Mouse (Mus musculus) forebrain, embryonic 13.5 days (tissue): ENCODE measurements around the gene Sorcs1. TPM values are rescaled to one million over a fixed set of nuclear protein-coding genes. Genes with fewer than 3 reads are reported as not detected.

Experiments used
- ATAC-seq: fragments of 200-750 bp; cut with Nextera tagmentation; 2 replicates; pipeline ENCODE4 v1.8.0; 2017
- H3K27ac ChIP-seq: fragments of 300-500 bp; sonication (generic); 2 replicates; pipeline ENCODE4 v1.5.1; 2015; ENCODE audit warnings: inconsistent platforms, mild to moderate bottlenecking, moderate library complexity
- H3K27me3 ChIP-seq: fragments of 300-500 bp; sonication (generic); 2 replicates; pipeline ENCODE4 v1.6.1; 2015; ENCODE audit warnings: mild to moderate bottlenecking, inconsistent platforms
- H3K36me3 ChIP-seq: fragments of 300-500 bp; sonication (generic); 2 replicates; pipeline ENCODE4 v1.6.1; 2015; ENCODE audit warnings: mild to moderate bottlenecking, inconsistent platforms; ENCODE audit not compliant: poor library complexity, severe bottlenecking
- H3K4me1 ChIP-seq: fragments of 300-500 bp; sonication (generic); 2 replicates; pipeline ENCODE4 v1.6.1; 2015; ENCODE audit warnings: inconsistent platforms
- H3K4me2 ChIP-seq: fragments of 300-500 bp; sonication (generic); 2 replicates; pipeline ENCODE4 v1.6.1; 2015; ENCODE audit warnings: inconsistent platforms, mild to moderate bottlenecking, moderate library complexity
- H3K4me3 ChIP-seq: fragments of 300-500 bp; sonication (generic); 2 replicates; pipeline ENCODE4 v1.5.1; 2015; ENCODE audit warnings: mild to moderate bottlenecking, inconsistent platforms
- H3K9ac ChIP-seq: fragments of 300-500 bp; sonication (generic); 2 replicates; pipeline ENCODE4 v1.6.1; 2015; ENCODE audit warnings: mild to moderate bottlenecking, inconsistent platforms
- H3K9me3 ChIP-seq: fragments of 300-500 bp; sonication (generic); replicated peaks from 2 replicates; pipeline ENCODE4 v1.6.1; 2016; ENCODE audit warnings: inconsistent platforms
- WGBS: fragments of 180-500 bp; shearing (Covaris S2); methylation state at CpG from one replicate; pipeline ENCODE4 v1.1.7; 2015; 5-methylcytosine and 5-hydroxymethylcytosine counted together
- polyA plus RNA-seq: library from polyadenylated mRNA; unstranded; fragments of >200 nt; fragmentation: Nextera tagmentation; extraction: Ambion mirVana; gene quantifications from 2 replicates; pipeline ENCODE4 v1.2.1, GENCODE M21; 2015

Sorcs1 gene
- 5.9 and 8.1 TPM in 2 replicates for polyA plus RNA-seq

DNA sequence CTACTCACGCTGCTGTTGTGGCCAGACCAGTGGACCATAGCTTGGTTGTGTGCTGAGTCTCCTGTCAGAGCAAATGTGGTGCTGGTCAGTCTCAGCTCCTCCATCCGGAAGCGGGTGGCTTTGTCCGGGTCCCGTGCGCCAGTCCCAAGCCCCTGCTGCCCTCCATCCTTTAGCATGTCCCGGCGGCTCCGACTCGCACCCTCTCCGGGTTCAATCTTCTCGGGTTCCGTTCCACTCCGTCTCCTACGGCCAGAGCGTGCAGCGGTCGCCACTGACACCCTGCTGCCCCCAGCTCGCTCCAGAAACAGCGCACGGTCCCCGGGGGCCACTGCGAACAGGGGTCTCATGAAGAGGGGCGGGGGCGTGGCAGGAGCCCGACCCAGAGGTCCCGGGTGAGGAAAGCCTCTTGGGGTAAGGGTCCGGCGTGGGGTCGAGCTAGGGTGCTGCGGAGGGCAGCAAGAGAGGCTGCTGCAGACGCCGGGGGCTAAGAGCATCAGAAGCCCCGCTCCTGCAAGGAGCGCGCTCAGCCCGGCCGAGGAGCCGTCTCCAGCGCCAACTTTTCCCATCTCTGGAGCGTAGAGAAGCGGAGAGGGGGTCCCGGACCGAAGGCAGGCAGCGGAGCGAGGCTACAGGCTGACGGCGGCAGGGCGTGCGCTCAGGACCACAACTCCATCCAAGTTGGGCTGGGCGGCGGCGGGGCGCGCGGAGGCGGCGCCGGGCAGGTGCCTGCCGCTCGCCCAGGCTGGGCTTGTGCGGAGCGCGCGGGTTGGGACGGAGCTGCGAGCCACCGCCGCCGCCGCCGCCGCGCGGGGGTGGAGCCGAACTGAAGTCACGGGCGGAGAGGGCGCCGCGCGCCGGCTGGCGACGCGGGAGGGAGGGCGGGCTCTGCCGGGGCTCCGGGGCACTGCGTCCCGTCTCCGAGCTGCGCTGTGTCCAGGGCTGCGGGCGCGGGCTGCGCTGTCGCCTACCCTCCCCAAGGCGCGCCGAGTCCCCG, at the start of gene Sorcs1:
Sorcs1 (minus strand) TSS at position 744 of the 994 bp plus-strand sequence.
- WGBS, result under 1% methylated on average over 99 of the region's 102 CpGs
- H3K27me3 ChIP-seq, result no peaks in the 10 kb centered on the region
- peak within 1 kb of the TSS; percentile 72 for H3K4me3 ChIP-seq
- H3K4me1 ChIP-seq, result peaks cover 8% of the 10 kb centered on the region; the same call in 1 of the 2 replicates
- ATAC-seq, result peak; percentile 97
- H3K9ac ChIP-seq, result peak within 1 kb of the TSS; percentile 75
- H3K4me2 ChIP-seq, result peak within 1 kb of the TSS; percentile 99
- H3K36me3 ChIP-seq, result no peaks in the 10 kb centered on the region
- no peaks in the 10 kb centered on the region for H3K9me3 ChIP-seq
- peak within 1 kb of the TSS; percentile 31; the same call in 1 of the 2 replicates for H3K27ac ChIP-seq

DNA sequence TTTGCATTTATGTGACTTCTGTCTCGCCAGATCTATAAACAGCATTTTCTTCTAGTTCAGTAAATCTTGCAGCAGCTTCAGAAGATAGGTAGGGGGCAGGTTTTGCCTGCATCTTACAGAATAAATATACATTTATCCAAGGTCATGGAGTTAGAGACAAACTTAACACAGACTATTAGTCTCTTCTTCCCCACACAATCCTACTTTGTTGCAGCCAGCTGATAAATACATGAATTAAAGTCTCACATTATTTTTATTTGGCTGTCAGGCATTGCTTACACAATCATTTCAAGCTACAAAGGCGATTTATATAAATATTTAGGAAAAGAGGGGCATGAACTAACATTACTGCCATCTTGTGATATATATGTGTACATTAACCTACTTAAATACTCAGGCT, 4.8 kb upstream of the Sorcs1 start:
- Histone ChIP-seq H3K9ac (no peak overlapping the region), H3K4me3 (no peak overlapping the region), H3K36me3 (no peaks in the 10 kb centered on the region), H3K27ac (no peak overlapping the region), H3K4me1 (peaks cover 5% of the 10 kb centered on the region; the same call in 1 of the 2 replicates), H3K4me2 (no peak overlapping the region), H3K27me3 (no peaks in the 10 kb centered on the region), H3K9me3 (no peaks in the 10 kb centered on the region)
- WGBS, result 77% methylated on average over 2 of the region's 2 CpGs
- ATAC-seq, result no peak

DNA sequence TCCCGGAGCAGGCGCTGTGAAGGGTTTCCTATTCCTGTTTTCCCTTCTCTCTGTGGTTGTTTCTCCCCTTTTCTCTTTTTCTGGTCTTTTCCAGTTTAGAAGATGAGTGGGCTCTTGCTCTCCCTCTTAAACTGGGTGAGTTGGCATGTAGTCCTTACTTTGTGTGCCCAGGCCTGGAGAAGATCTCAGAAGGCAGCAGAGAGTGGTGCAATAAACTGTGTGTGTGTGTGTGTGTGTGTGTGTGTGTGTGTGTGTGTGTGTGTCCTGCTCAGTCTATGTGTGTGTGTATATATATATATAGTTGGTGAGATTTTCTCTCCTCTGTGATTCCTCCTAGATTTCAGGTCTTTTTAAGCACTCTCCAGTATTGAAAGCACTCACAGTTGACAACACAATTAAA, 500 bp upstream of the Sorcs1 start:
- WGBS, result 0% methylated on average over 2 of the region's 2 CpGs

DNA sequence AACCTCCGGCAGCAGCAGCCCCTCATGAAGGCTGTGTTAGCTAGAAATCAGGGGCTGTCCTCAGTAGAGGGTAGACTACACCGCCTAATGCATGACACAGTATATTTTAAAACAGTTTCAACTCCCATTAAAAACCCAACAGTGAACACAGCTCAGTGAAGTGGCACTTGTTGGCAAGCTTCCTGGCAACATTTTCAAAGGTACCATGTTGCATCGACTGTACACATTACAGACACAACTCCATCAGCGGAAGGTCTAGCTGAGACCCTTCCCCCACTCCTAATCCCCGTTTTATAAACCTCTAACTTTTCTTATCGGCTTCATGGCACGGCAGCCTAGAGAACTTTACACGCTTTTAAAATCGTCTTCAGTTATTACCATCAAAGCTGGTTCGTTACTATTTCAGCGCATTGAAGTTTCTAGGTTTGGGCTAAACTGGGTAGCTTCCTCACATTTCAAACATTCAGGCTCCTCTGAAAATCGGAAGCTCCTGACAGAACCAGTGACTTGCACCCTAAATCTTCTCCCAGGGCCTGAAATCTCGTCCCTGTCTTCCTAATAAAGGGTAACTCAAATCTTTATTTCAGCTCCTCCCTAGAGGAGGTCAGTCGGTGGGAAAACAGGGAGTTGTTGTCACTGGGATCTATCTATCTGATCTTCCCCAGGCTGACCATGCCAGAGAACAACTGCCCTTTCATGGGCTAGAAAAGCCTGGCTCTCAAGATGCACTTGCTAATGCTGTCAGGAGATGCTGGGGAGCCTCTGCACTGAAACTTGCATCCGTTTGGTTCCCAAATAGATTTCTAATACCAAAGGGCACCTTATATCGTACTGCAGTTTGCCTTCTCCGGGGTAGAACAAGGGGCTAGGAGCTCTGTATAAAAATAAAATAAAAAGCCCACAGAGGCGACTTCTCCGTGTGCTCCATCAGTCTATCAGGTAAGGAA, 1.6 kb downstream of the Sorcs1 start:
- Histone ChIP-seq H3K9ac (peak overlapping the region; percentile 75), H3K27me3 (no peaks in the 10 kb centered on the region), H3K9me3 (no peaks in the 10 kb centered on the region), H3K4me1 (peaks cover 8% of the 10 kb centered on the region; the same call in 1 of the 2 replicates), H3K4me3 (peak overlapping the region; percentile 72), H3K36me3 (no peaks in the 10 kb centered on the region), H3K27ac (no peak overlapping the region), H3K4me2 (peak overlapping the region; percentile 99)
- ATAC-seq, result no peak
- WGBS, result 17% methylated on average over 19 of the region's 19 CpGs

More for the DNA sequence above, 500 bp upstream of the Sorcs1 start:
- no peaks in the 10 kb centered on the region for H3K27me3 ChIP-seq
- no peak overlapping the region for H3K27ac ChIP-seq
- peak overlapping the region; percentile 72 for H3K4me3 ChIP-seq
- peak overlapping the region; percentile 75 for H3K9ac ChIP-seq
- H3K9me3 ChIP-seq, result no peaks in the 10 kb centered on the region
- peaks cover 8% of the 10 kb centered on the region; the same call in 1 of the 2 replicates for H3K4me1 ChIP-seq
- H3K4me2 ChIP-seq, result peak overlapping the region; percentile 99
- ATAC-seq, result peak; percentile 34
- H3K36me3 ChIP-seq, result no peaks in the 10 kb centered on the region

DNA sequence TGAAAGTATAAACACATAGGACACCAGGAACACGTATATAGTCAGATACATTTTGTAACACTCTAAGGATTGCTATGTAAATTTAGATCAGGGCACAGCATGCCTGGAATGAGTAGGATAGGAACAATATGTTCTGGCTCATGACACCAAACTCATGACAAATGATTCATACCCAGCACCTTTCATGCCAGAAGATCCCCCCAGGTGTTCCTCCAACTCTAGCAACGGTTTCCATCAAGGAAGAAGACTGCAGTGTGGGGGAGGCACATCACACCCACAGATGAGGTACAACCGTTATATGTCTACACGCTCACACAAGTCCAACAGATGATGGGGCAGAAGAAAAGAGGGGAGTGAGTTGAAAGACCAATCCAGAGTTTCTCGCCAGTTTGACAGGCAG, 3.5 kb downstream of the Sorcs1 start:
- H3K4me2 ChIP-seq, result no peak overlapping the region
- no peaks in the 10 kb centered on the region for H3K27me3 ChIP-seq
- H3K27ac ChIP-seq, result no peak overlapping the region
- 84% methylated on average over 5 of the region's 5 CpGs for WGBS
- no peak for ATAC-seq
- peaks cover 8% of the 10 kb centered on the region; the same call in 1 of the 2 replicates for H3K4me1 ChIP-seq
- H3K4me3 ChIP-seq, result no peak overlapping the region
- H3K9ac ChIP-seq, result no peak overlapping the region
- no peaks in the 10 kb centered on the region for H3K9me3 ChIP-seq
- H3K36me3 ChIP-seq, result no peaks in the 10 kb centered on the region

DNA sequence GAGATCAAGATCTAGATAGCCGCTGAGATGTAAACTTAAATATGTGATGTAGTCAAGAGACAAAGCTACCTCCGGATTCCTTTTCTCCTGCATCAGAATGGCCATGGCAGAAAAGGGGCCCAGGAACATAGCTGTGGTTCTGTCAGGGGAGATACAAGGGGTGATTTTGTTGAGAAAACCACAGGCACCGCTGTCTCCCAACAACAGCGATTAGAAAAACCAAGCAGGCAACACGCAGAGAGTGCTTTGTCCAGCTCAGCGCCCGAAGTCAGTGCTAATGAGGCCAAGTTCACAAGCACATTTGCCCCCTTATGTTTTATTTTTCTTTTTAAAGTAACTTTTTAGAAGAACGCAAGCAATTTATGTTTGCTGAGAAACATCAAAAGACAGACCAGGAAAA, 10.9 kb downstream of the Sorcs1 start:
- H3K4me3 ChIP-seq, result no peak overlapping the region
- H3K27ac ChIP-seq, result no peak overlapping the region
- no peaks in the 10 kb centered on the region for H3K9me3 ChIP-seq
- H3K9ac ChIP-seq, result no peak overlapping the region
- ATAC-seq, result no peak
- 27% methylated on average over 8 of the region's 8 CpGs for WGBS
- no peak overlapping the region for H3K4me2 ChIP-seq
- no peaks in the 10 kb centered on the region for H3K36me3 ChIP-seq
- no peaks in the 10 kb centered on the region for H3K27me3 ChIP-seq
- H3K4me1 ChIP-seq, result no peaks in the 10 kb centered on the region

DNA sequence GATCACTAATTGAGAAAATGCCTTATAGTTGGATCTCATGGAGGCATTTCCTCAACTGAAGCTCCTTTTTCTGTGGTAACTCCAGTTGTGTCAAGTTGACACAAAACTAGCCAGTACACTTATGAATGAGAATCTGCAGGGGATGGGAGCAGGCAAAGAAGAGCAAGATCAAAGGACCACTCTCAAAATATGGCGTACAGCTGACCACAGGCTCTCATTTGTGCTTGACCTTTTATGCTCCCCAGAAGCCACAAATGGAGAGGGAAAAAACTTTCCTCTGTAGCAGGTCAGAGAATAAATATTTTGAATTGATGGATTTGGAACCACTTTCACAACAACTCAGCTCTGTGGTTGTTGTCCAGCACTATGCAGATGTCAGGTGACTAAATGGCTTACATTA, 14.1 kb downstream of the Sorcs1 start:
- no peaks in the 10 kb centered on the region for H3K4me1 ChIP-seq
- no peaks in the 10 kb centered on the region for H3K36me3 ChIP-seq
- no peak for ATAC-seq
- H3K9me3 ChIP-seq, result no peaks in the 10 kb centered on the region
- H3K4me3 ChIP-seq, result no peak overlapping the region
- no peaks in the 10 kb centered on the region for H3K27me3 ChIP-seq
- H3K9ac ChIP-seq, result no peak overlapping the region
- H3K27ac ChIP-seq, result no peak overlapping the region
- H3K4me2 ChIP-seq, result no peak overlapping the region
- WGBS, result 68% methylated on average over 1 of the region's 1 CpGs

DNA sequence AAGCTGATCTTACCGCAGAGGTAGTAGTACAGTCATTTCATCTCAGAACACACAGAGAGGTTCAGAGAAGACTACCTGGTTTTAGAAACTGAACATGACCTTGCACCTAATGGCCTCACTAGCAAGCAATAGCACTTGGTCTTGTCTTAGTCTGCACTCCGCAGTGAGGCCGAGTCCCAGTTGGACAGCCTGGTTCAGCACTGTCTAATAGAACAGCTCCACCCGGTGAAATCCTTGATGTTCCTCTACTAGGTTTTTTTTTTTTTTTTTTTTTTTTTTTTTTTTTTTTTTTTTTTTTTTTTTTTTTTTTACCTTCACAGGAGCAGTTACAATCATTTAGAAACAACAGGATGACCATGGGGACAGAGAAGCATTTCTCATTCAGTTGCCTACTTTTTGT, 19.3 kb downstream of the Sorcs1 start:
- Histone ChIP-seq H3K27me3 (no peaks in the 10 kb centered on the region), H3K36me3 (no peaks in the 10 kb centered on the region), H3K27ac (no peak overlapping the region), H3K4me1 (no peaks in the 10 kb centered on the region), H3K4me2 (no peak overlapping the region), H3K9me3 (no peaks in the 10 kb centered on the region), H3K4me3 (no peak overlapping the region), H3K9ac (no peak overlapping the region)
- ATAC-seq, result no peak
- WGBS, result 79% methylated on average over 4 of the region's 4 CpGs

DNA sequence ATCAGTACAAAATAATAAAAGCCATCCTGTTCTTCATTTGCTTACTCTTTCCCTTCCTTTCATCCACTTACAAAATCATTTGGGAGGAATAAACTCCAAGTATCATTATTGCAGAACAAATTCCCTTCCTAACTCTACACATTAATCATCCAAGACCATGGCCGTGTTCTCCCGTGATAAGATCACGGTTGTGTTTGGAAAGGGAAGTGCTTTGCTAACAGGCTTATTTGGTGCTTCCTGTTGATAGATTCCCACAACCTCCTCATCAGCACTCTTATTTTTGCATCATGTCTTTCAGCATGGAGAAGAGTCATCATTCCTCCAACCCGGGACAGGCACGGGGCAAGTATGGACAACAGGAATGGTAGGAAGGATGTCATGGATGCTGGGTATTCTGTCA, 25.7 kb downstream of the Sorcs1 start:
- 94% methylated on average over 5 of the region's 5 CpGs for WGBS
- no peaks in the 10 kb centered on the region for H3K9me3 ChIP-seq
- no peak for ATAC-seq
- H3K36me3 ChIP-seq, result no peaks in the 10 kb centered on the region
- no peak overlapping the region for H3K4me3 ChIP-seq
- no peak overlapping the region for H3K4me2 ChIP-seq
- H3K9ac ChIP-seq, result no peak overlapping the region
- H3K27ac ChIP-seq, result no peak overlapping the region
- H3K27me3 ChIP-seq, result no peaks in the 10 kb centered on the region
- no peaks in the 10 kb centered on the region for H3K4me1 ChIP-seq

DNA sequence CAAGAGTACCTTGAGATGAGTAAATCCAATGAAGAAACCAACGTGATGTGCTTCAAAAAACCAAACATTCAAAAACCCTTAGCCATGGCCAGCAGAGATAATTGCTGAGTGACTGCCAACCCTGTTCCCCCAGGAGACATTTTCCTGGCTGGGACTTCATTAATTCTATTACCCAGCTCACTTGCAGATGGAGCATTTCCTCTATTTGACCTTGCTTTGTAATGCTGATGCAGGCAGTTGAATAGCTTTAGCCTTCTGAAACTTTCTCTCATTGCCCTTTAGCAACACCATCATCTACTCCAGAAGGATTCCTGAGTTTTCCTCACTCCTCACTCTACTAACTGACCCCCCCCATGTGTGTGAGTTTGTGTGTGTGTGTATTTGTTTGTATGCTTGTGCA, 34.6 kb downstream of the Sorcs1 start:
- Histone ChIP-seq H3K9me3 (no peaks in the 10 kb centered on the region), H3K36me3 (no peaks in the 10 kb centered on the region), H3K9ac (no peak overlapping the region), H3K4me3 (no peak overlapping the region), H3K27me3 (no peaks in the 10 kb centered on the region), H3K4me2 (no peak overlapping the region), H3K27ac (no peak overlapping the region), H3K4me1 (peaks cover 11% of the 10 kb centered on the region)
- no peak for ATAC-seq
- 76% methylated on average over 1 of the region's 1 CpGs for WGBS

DNA sequence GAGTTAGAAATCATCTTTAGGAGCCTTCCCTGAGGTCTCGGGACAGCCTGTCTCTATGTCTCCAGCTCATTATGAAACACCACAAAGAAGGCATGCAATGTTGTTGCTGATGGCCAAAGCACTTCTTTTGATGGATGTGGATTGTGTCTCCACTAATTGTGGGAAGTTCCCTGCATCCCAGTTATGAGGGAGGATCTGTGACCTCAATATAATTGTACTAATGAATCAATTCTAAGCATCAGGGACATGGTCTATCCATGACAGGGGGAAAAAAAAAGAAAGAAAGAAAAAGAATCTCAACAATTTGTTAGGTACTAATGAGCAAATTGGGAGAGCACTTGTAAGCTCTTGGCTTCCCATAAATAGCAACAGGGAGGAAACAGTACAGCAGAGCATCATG, 36.3 kb downstream of the Sorcs1 start:
- Histone ChIP-seq H3K9me3 (no peaks in the 10 kb centered on the region), H3K27me3 (no peaks in the 10 kb centered on the region), H3K9ac (no peak overlapping the region), H3K4me3 (no peak overlapping the region), H3K27ac (no peak overlapping the region), H3K4me2 (no peak overlapping the region), H3K4me1 (peaks cover 11% of the 10 kb centered on the region), H3K36me3 (no peaks in the 10 kb centered on the region)
- ATAC-seq, result no peak
- 57% methylated on average over 1 of the region's 1 CpGs for WGBS
